Mouse (Mus musculus) midbrain, postnatal 0 days (tissue): ENCODE data around the gene Cdsn. TPM values are rescaled to one million over a fixed set of nuclear protein-coding genes. Genes with fewer than 3 reads are reported as not detected.

ENCODE experiments used
- ATAC-seq: fragments of 200-750 bp; cut with Nextera tagmentation; 2 replicates; pipeline ENCODE4 v1.8.0; 2017; ENCODE audit warnings: moderate number of reproducible peaks, mild to moderate bottlenecking, moderate TSS enrichment, moderate library complexity; ENCODE audit not compliant: low FRiP score
- DNase-seq: peaks from one replicate; pipeline ENCODE4 v3.0.0-alpha.2; 2015; ENCODE audit warnings: low spot score
- H3K27ac ChIP-seq: fragments of 300-500 bp; sonication (generic); 2 replicates; pipeline ENCODE4 v1.5.1; 2014; ENCODE audit warnings: low read depth, mild to moderate bottlenecking, low read length, mixed read lengths
- H3K27me3 ChIP-seq: fragments of 300-500 bp; sonication (generic); 2 replicates; pipeline ENCODE4 v1.6.1; 2014; ENCODE audit warnings: low read length, control low read depth, mixed read lengths; ENCODE audit not compliant: insufficient read depth
- H3K36me3 ChIP-seq: fragments of 300-500 bp; sonication (generic); 2 replicates; pipeline ENCODE4 v1.6.1; 2014; ENCODE audit warnings: low read length, control low read depth, mixed read lengths; ENCODE audit not compliant: insufficient read depth
- H3K4me1 ChIP-seq: fragments of 300-500 bp; sonication (generic); 2 replicates; pipeline ENCODE4 v1.6.1; 2014; ENCODE audit warnings: mild to moderate bottlenecking, control low read depth, antibody characterized with exemption, low read length, mixed read lengths; ENCODE audit not compliant: insufficient read depth
- H3K4me2 ChIP-seq: fragments of 300-500 bp; sonication (generic); 2 replicates; pipeline ENCODE4 v1.6.1; 2014; ENCODE audit warnings: low read depth, mild to moderate bottlenecking, low read length, mixed read lengths; ENCODE audit not compliant: poor library complexity, severe bottlenecking
- H3K4me3 ChIP-seq: fragments of 300-500 bp; sonication (generic); 2 replicates; pipeline ENCODE4 v1.5.1; 2014; ENCODE audit warnings: low read depth, mild to moderate bottlenecking, low read length, moderate library complexity
- H3K9ac ChIP-seq: fragments of 300-500 bp; sonication (generic); replicated peaks from 2 replicates; pipeline ENCODE4 v1.6.1; 2014; ENCODE audit warnings: mild to moderate bottlenecking, low read length, moderate library complexity, mixed read lengths; ENCODE audit not compliant: poor library complexity, severe bottlenecking
- H3K9me3 ChIP-seq: fragments of 300-500 bp; sonication (generic); 2 replicates; pipeline ENCODE4 v1.6.1; 2016; ENCODE audit warnings: low read length, control low read depth
- CTCF ChIP-seq: IDR thresholded peaks from 2 replicates; pipeline ENCODE4 v1.5.1; 2016; ENCODE audit warnings: antibody characterized with exemption, mild to moderate bottlenecking
- WGBS: fragments of 180-500 bp; shearing (Covaris S2); extraction: QIAGEN DNeasy Blood & Tissue Kit; methylation state at CpG from one replicate; pipeline ENCODE4 v1.1.7; 2014; 5-methylcytosine and 5-hydroxymethylcytosine counted together
- polyA plus RNA-seq: library from polyadenylated mRNA; unstranded; fragments of >200 nt; fragmentation: Nextera tagmentation; extraction: Ambion mirVana; gene quantifications from 2 replicates; pipeline ENCODE4 v1.2.1, GENCODE M21; 2015
- total RNA-seq: library from RNA; depleted of rRNA; stranded (reverse); fragments of >200 nt; gene quantifications from 2 replicates; pipeline ENCODE4 v1.2.3, GENCODE M21; 2014

Gene Cdsn
- total and polyA plus RNA-seq, 2 experiments from 2014 or later: 0.22 to 1.2 TPM

DNA sequence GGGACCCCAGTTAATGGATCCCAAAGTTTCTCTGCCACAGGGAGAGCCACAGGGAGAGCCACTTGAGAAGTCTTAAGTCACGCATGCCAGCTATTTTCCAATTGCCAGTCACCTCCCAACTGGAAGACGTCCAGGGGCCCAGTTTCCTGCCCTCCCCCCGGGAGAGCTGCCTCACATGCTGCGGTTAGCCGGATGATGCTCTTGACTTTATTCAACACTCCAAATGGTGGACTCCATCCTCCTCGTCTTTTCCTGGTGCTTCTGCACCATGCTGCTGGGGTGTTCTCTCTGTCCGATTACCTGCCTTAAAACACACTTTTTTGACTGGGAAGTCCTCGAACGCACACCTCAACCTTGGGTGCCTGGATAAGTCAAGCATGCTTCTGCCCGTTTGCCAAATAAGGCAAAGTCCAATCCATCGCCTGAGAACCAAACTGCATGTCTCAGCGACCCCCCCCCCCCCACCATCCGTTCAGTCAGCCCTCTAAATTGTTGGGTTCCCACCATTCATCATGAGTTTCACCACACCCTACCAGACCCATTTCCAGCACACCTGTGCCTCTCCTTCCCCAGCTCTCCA lies 4.3 kb downstream of the Cdsn start:
- 88% methylated on average over 13 of the region's 13 CpGs for WGBS
- no peaks in the 10 kb centered on the region for H3K9me3 ChIP-seq
- no peak overlapping the region for H3K9ac ChIP-seq
- no peaks in the 10 kb centered on the region for H3K27me3 ChIP-seq
- no peaks in the 10 kb centered on the region for H3K36me3 ChIP-seq
- DNase-seq: no peak
- no peaks in the 10 kb centered on the region for H3K4me1 ChIP-seq
- no peak overlapping the region for H3K27ac ChIP-seq
- no peak overlapping the region for H3K4me2 ChIP-seq
- H3K4me3 ChIP-seq: no peak overlapping the region
- no peak for TF ChIP-seq CTCF
- no peak for ATAC-seq

DNA sequence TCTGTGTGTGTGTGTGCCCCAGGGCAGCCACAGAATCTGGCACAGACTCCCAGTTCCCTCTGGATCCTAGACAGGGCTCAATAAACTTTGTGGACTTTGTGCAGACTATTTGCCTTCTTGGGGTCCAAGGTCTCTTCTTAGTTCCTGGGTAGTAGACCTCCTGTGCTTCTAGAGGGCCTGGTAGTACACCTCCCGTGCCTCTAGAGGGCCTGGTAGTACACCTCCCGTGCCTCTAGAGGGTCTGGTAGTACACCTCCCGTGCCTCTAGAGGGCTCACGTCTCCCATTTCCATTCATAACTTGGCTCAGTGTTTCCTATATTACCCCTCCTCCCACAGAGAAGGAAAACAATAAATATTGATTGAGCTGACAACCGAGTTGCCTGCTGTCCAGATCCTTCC lies 4.9 kb downstream of the Cdsn start:
- no peaks in the 10 kb centered on the region for H3K27me3 ChIP-seq
- no peak overlapping the region for H3K9ac ChIP-seq
- no peak for ATAC-seq
- TF ChIP-seq CTCF: peak; percentile 83
- no peak overlapping the region for H3K27ac ChIP-seq
- no peaks in the 10 kb centered on the region for H3K36me3 ChIP-seq
- no peaks in the 10 kb centered on the region for H3K9me3 ChIP-seq
- H3K4me1 ChIP-seq: no peaks in the 10 kb centered on the region
- 24% methylated on average over 5 of the region's 5 CpGs for WGBS
- no peak overlapping the region for H3K4me2 ChIP-seq
- no peak overlapping the region for H3K4me3 ChIP-seq
- DNase-seq: peak; percentile 75

DNA sequence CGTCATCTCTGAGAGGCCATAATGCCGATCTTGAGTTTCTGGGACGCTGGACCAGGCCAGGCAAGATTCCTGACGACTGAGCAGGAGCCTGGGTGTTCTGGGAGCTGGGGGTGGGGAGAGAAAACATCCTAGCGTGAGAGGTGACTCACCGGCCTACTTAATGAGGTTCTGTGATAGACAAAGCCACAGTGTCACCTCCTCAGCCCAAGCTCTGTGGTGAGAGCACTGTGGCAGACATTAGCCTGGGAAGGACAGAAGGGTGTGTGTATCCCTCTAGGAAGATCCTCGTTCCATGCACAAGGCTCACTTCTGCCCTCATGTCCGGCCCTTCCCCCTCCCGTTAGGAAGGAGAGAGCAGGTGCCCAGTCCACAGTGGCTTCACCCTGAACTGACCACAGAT lies 5.4 kb downstream of the Cdsn start:
- WGBS: 84% methylated on average over 9 of the region's 9 CpGs
- no peaks in the 10 kb centered on the region for H3K36me3 ChIP-seq
- H3K27me3 ChIP-seq: no peaks in the 10 kb centered on the region
- no peak for TF ChIP-seq CTCF
- no peak overlapping the region for H3K27ac ChIP-seq
- ATAC-seq: no peak
- no peaks in the 10 kb centered on the region for H3K9me3 ChIP-seq
- H3K9ac ChIP-seq: no peak overlapping the region
- no peak overlapping the region for H3K4me2 ChIP-seq
- H3K4me1 ChIP-seq: no peaks in the 10 kb centered on the region
- H3K4me3 ChIP-seq: no peak overlapping the region
- no peak for DNase-seq

DNA sequence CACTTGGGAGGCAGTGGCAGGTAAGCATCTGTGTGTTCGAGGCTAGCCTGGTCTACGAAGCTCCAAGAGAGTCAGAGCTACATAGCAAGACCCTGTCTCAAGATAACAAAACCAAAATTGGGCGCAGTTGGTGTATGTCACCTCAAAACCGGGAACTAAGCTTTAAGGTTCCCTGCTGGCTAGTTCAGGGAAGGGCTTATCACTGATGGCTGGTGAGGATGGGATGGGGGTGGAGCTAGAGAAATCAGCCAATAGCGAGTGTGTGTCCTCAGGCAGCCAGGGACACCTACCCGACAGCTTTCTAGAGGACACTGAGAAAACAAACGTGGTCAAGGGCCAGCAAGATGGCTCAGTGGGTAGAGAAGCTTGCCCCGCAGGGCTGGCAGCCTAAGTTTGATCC lies 6.3 kb downstream of the Cdsn start:
- ATAC-seq (no peak), DNase-seq (no peak)
- Histone ChIP-seq H3K4me1 (no peaks in the 10 kb centered on the region), H3K36me3 (no peaks in the 10 kb centered on the region), H3K9me3 (no peaks in the 10 kb centered on the region), H3K27ac (no peak overlapping the region), H3K9ac (no peak overlapping the region), H3K27me3 (no peaks in the 10 kb centered on the region), H3K4me3 (no peak overlapping the region), H3K4me2 (no peak overlapping the region)
- TF ChIP-seq CTCF: no peak
- 66% methylated on average over 8 of the region's 8 CpGs for WGBS

DNA sequence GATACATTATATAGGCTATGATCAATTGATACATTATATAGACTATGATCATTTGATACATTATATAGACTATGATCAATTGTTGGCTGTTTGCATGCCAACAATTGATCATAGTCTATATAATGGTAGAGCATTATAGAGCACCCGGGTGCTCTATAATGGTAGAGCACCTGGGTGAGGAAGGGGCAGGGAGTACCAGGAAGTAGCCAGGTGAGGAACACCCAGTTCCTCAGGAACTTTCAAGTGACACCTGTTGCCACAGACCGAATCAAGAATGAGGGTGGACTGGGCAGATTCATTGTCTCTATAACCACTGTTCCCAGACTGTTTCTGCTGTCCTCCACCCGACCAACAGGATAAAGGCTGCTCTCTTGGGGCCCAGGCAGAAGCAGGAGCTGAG lies 15.2 kb downstream of the Cdsn start, which contains the start of gene 2300002M23Rik:
2300002M23Rik (plus strand) TSS at position 301 of the 400 bp plus-strand sequence.
- Histone ChIP-seq H3K27me3 (peaks cover 7% of the 10 kb centered on the region; the same call in 1 of the 2 replicates), H3K27ac (no peak within 1 kb of the TSS), H3K36me3 (no peaks in the 10 kb centered on the region), H3K9me3 (no peaks in the 10 kb centered on the region), H3K4me3 (no peak within 1 kb of the TSS), H3K9ac (no peak within 1 kb of the TSS), H3K4me2 (no peak within 1 kb of the TSS), H3K4me1 (peaks cover 3% of the 10 kb centered on the region; the same call in 1 of the 2 replicates)
- WGBS: 53% methylated on average over 3 of the region's 3 CpGs
- TF ChIP-seq CTCF: no peak
- DNase-seq (no peak), ATAC-seq (no peak)

DNA sequence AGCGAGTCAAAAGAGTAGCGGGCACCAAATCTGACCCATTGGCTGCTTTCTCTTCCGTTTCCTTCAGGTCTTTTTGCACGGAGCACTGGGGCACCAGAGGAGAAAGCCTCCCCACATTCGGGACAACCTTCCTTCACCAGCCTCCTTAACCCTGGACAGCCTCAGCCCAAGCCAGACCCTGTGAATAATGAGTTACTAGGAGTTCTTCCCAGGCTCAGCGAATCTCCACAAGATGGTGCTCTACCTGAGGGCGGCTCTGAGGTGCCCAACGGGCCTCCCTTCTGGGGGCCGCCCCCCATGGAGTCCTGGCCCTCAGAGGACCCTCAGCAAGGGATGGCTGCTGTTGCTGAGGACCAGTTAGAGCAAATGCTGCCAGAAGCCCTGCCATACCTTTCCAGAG lies 15.8 kb downstream of the Cdsn start:
- DNase-seq (no peak), ATAC-seq (no peak)
- peak; percentile 13; the same call in 1 of the 2 replicates for TF ChIP-seq CTCF
- Histone ChIP-seq H3K27ac (no peak overlapping the region), H3K9ac (no peak overlapping the region), H3K27me3 (peaks cover 7% of the 10 kb centered on the region; the same call in 1 of the 2 replicates), H3K4me3 (no peak overlapping the region), H3K36me3 (no peaks in the 10 kb centered on the region), H3K4me2 (no peak overlapping the region), H3K9me3 (no peaks in the 10 kb centered on the region), H3K4me1 (peaks cover 3% of the 10 kb centered on the region; the same call in 1 of the 2 replicates)
- WGBS: 27% methylated on average over 9 of the region's 9 CpGs
